Mouse (Mus musculus): ENCODE measurements around the gene Gapt. TPM values are rescaled to one million over a fixed set of nuclear protein-coding genes. Genes with fewer than 3 reads are reported as not detected.

The Gapt gene
- 0.07 and 0.11 TPM in 2 replicates for polyA plus RNA-seq (2012; rRNA removed)

DNA sequence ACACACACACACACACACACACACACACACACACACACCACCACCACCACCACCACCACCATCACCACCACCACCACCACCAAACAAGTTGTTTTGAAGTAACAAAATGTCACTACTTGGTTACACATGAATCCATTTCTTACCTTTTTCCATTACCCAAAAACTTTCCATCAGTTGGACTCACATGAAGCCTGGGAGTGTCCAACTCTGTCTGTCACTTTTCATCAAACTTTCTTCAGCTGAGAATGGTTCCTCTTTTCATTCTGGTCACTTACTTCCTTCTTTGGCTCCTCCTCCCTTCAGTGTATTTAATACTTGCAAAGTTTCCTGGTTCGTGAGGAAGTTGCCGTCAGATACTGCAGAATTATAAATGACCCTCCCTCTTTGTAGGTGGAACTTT lies at the start of gene Gapt:
TSS of gene Gapt (minus strand) at position 259 of the 400 bp plus-strand sequence.

DNA sequence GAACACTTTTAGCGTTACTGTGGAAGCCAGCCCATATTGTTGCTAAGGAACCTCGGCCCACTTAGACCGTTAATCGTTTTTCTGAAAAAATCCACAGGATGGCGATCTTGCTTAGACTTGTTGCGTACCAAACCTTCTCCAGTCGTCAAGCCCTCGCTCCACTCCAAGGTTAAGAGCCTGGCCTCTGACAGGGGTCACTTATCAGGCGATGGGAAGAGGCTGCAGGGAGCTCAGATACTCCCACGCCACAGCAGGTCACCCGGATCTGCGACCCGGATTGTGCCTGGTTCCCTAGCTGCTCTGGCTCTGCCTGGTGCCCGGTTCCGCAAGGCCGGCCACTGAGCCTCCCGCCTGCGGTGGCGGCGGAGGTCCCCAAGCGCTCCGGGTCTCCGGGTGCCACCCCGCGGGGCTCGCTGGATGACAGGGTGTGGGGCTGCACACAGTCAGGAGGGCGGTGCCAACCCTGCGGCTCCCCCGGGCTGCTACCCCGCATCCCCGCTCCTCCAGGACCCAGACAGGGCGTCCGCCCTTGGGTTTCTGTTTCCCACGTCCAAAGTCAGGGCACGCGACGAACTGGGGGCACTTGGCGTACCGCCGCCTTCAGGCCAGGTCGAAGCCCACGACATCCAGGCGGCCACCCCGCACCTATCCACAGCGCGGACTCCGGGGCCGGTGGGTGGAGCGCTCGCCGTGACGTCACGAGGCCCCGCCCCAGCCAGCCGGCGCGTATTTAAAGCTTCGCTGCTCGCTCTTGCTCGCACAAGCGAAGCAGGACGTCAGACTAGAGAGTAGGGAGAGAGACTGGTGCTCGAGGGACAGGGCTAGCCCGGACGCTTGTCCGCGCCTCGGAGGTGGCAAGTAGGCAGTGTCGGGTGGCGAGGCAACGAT lies 37.5 kb upstream of the Gapt start, which contains the start of gene Plk2:
TSS of gene Plk2 (plus strand) at position 756 of the 888 bp plus-strand sequence.

Other genes starting within 250 kb of the Gapt start
- 53.1 and 55.3 TPM in 2 replicates for gene Rab3c, start 76.2 kb downstream of the Gapt start, polyA plus RNA-seq (2012; rRNA removed)
- 69.0 and 75.1 TPM in 2 replicates for gene Plk2, start 37.8 kb upstream of the Gapt start, polyA plus RNA-seq (2012; rRNA removed)

All from central nervous system, embryonic 14 days (tissue).